Mouse (Mus musculus) gastrocnemius, postnatal 36 days (tissue): ENCODE results near the gene Cask. TPM values are rescaled to one million over a fixed set of nuclear protein-coding genes. Genes with fewer than 3 reads are reported as not detected.

ENCODE experiments used
- DNase-seq, 2 experiments: peaks; one replicate each; pipeline ENCODE4 v3.0.0; 2022
- intact Hi-C: fragments of 180-260 bp; cut with DNase I; formaldehyde crosslinking; loops from one replicate; pipeline ENCODE4 v1.15.1; 2025
- total RNA-seq, 2 experiments: library from RNA; stranded (reverse); gene quantifications; 2 replicates each; pipeline ENCODE4 v1.2.3; 2021

The Cask gene
- total RNA-seq, 2 experiments from 2014 or later: 10.0 to 10.7 TPM

- intact Hi-C loops: loop anchor here (10.0 kb wide), 1 partner anchor 119 kb away; no protein-coding TSS in a partner anchor
- DNase-seq: no peak
These were observed 125.4 kb downstream of the Cask start for GRCm38 (mm10) chrX:13725573-13726403.

GRCm38 (mm10) chrX:13720296-13720829, 130.8 kb downstream of the Cask start:
- intact Hi-C loops: loop anchor here (10.0 kb wide), 1 partner anchor 124 kb away; no protein-coding TSS in a partner anchor
- no peak for DNase-seq

GRCm38 (mm10) chrX:13718283-13718682, 132.9 kb downstream of the Cask start:
- DNase-seq: no peak
- intact Hi-C loops: loop anchor here (10.0 kb wide), 1 partner anchor 597 kb away; no protein-coding TSS in a partner anchor

GRCm38 (mm10) chrX:13716796-13717569, 134.2 kb downstream of the Cask start:
- intact Hi-C loops: loop anchor here (10.0 kb wide), 1 partner anchor 598 kb away; no protein-coding TSS in a partner anchor
- DNase-seq: no peak

- no peak for DNase-seq
- intact Hi-C loops: loop anchor here (10.0 kb wide), 1 partner anchor 605 kb away; no protein-coding TSS in a partner anchor
These were observed 141.0 kb downstream of the Cask start for GRCm38 (mm10) chrX:13710174-13710573.

- intact Hi-C loops: no loop called here
- DNase-seq: no peak
These were observed 146.1 kb downstream of the Cask start for GRCm38 (mm10) chrX:13705051-13705450.

GRCm38 (mm10) chrX:13700681-13701080, 150.5 kb downstream of the Cask start:
- intact Hi-C loops: no loop called here
- DNase-seq: no peak

GRCm38 (mm10) chrX:13691865-13692264, 159.3 kb downstream of the Cask start:
- DNase-seq: no peak
- intact Hi-C loops: no loop called here

GRCm38 (mm10) chrX:13688356-13688755, 162.8 kb downstream of the Cask start:
- DNase-seq: no peak
- intact Hi-C loops: no loop called here

- intact Hi-C loops: no loop called here
- DNase-seq: no peak
These were observed 164.6 kb downstream of the Cask start for GRCm38 (mm10) chrX:13686589-13686988.

GRCm38 (mm10) chrX:13681748-13682147, 169.4 kb downstream of the Cask start:
- intact Hi-C loops: no loop called here
- no peak for DNase-seq

GRCm38 (mm10) chrX:13673001-13673400, 178.2 kb downstream of the Cask start:
- intact Hi-C loops: no loop called here
- no peak for DNase-seq

- DNase-seq: no peak
- intact Hi-C loops: no loop called here
These were observed 180.8 kb downstream of the Cask start for GRCm38 (mm10) chrX:13670342-13670741.

GRCm38 (mm10) chrX:13668867-13669266, 182.3 kb downstream of the Cask start:
- intact Hi-C loops: no loop called here
- no peak for DNase-seq

- no peak for DNase-seq
- intact Hi-C loops: no loop called here
These were observed 190.1 kb downstream of the Cask start, which contains the start of gene Gpr82 for GRCm38 (mm10) chrX:13661063-13661462. Gpr82 (plus strand) TSS chrX:13661363.

GRCm38 (mm10) chrX:13659201-13659890, 191.8 kb downstream of the Cask start:
- intact Hi-C loops: loop anchor here (10.0 kb wide), 2 partner anchors 145 to 195 kb away; partner anchors contain the start of gene Nyx
- DNase-seq: no peak

- no peak for DNase-seq
- intact Hi-C loops: loop anchor here (10.0 kb wide), 2 partner anchors 144 to 194 kb away; partner anchors contain the start of gene Nyx
These were observed 192.5 kb downstream of the Cask start for GRCm38 (mm10) chrX:13658616-13659140.

- intact Hi-C loops: loop anchor here (10.0 kb wide), 2 partner anchors 142 to 192 kb away; partner anchors contain the start of gene Nyx
- peak in 1 of 2 experiments; percentile 28 for DNase-seq
These were observed 194.4 kb downstream of the Cask start for GRCm38 (mm10) chrX:13656721-13657120.

GRCm38 (mm10) chrX:13655906-13656305, 195.3 kb downstream of the Cask start:
- DNase-seq: no peak
- intact Hi-C loops: loop anchor here (2.0 to 10.0 kb wide), 3 partner anchors 141 to 431 kb away; partner anchors contain the start of gene Nyx

- no peak for DNase-seq
- intact Hi-C loops: loop anchor here (2.0 to 10.0 kb wide), 3 partner anchors 140 to 430 kb away; partner anchors contain the start of gene Nyx
These were observed 196.2 kb downstream of the Cask start for GRCm38 (mm10) chrX:13655005-13655421.
